Mouse (Mus musculus) lung, embryonic 16.5 days (tissue): ENCODE results near the gene Rabgap1l. TPM values are rescaled to one million over a fixed set of nuclear protein-coding genes. Genes with fewer than 3 reads are reported as not detected.
A peak's percentile ranks its signal among the peaks of the same experiment; 100 is the strongest.

ENCODE experiments used
- ATAC-seq: fragments of 200-750 bp; cut with Nextera tagmentation; 2 replicates; pipeline ENCODE4 v1.8.0; 2017; ENCODE audit warnings: low read depth, mild to moderate bottlenecking, moderate library complexity
- H3K27ac ChIP-seq: fragments of 300-500 bp; sonication (generic); 2 replicates; pipeline ENCODE4 v1.5.1; 2014; ENCODE audit warnings: mild to moderate bottlenecking, control low read depth, low read length
- H3K27me3 ChIP-seq: fragments of 300-500 bp; sonication (generic); 2 replicates; pipeline ENCODE4 v1.6.1; 2014; ENCODE audit warnings: low read depth, low read length, mixed read lengths; ENCODE audit not compliant: control insufficient read depth, insufficient read depth
- H3K36me3 ChIP-seq: fragments of 300-500 bp; sonication (generic); 2 replicates; pipeline ENCODE4 v1.6.1; 2014; ENCODE audit warnings: low read length; ENCODE audit not compliant: control insufficient read depth, insufficient read depth
- H3K4me1 ChIP-seq: fragments of 300-500 bp; sonication (generic); replicated peaks from 2 replicates; pipeline ENCODE4 v1.6.1; 2014; ENCODE audit warnings: low read length, mixed read lengths; ENCODE audit not compliant: control insufficient read depth, insufficient read depth
- H3K4me2 ChIP-seq: fragments of 300-500 bp; sonication (generic); 2 replicates; pipeline ENCODE4 v1.6.1; 2014; ENCODE audit warnings: low read depth, low read length, control low read depth
- H3K4me3 ChIP-seq: fragments of 300-500 bp; sonication (generic); 2 replicates; pipeline ENCODE4 v1.5.1; 2014; ENCODE audit warnings: mild to moderate bottlenecking, low read length, control low read depth
- H3K9ac ChIP-seq: fragments of 300-500 bp; sonication (generic); 2 replicates; pipeline ENCODE4 v1.6.1; 2014; ENCODE audit warnings: low read length, control low read depth
- H3K9me3 ChIP-seq: fragments of 300-500 bp; sonication (generic); 2 replicates; pipeline ENCODE4 v1.6.1; 2016; ENCODE audit warnings: low read length; ENCODE audit not compliant: control insufficient read depth
- WGBS: fragments of 180-500 bp; shearing (Covaris S2); extraction: QIAGEN DNeasy Blood & Tissue Kit; methylation state at CpG from one replicate; pipeline ENCODE4 v1.1.7; 2014; 5-methylcytosine and 5-hydroxymethylcytosine counted together
- polyA plus RNA-seq: library from polyadenylated mRNA; unstranded; fragments of >200 nt; fragmentation: Nextera tagmentation; extraction: Ambion mirVana; gene quantifications from 2 replicates; pipeline ENCODE4 v1.2.1, GENCODE M21; 2015

Rabgap1l gene
- polyA plus RNA-seq: 28.2 and 29.9 TPM in 2 replicates

- Histone ChIP-seq H3K27me3 (no peaks in the 10 kb centered on the region), H3K4me3 (peak within 1 kb of the TSS; percentile 92), H3K36me3 (no peaks in the 10 kb centered on the region), H3K27ac (peak within 1 kb of the TSS; percentile 61), H3K4me1 (peaks cover 5% of the 10 kb centered on the region), H3K9me3 (no peaks in the 10 kb centered on the region), H3K9ac (peak within 1 kb of the TSS; percentile 93), H3K4me2 (peak within 1 kb of the TSS; percentile 89)
- under 1% methylated on average over 54 of the region's 67 CpGs for WGBS
- peak; percentile 99 for ATAC-seq
These were observed at the start of gene Rabgap1l for GRCm38 (mm10) chr1:160792686-160793355. Gene Rabgap1l (minus strand): TSS chr1:160793211.

- Histone ChIP-seq H3K4me1 (no peaks in the 10 kb centered on the region), H3K27me3 (no peaks in the 10 kb centered on the region), H3K27ac (no peak overlapping the region), H3K4me2 (no peak overlapping the region), H3K9me3 (no peaks in the 10 kb centered on the region), H3K36me3 (no peaks in the 10 kb centered on the region), H3K4me3 (no peak overlapping the region), H3K9ac (no peak overlapping the region)
- WGBS: 56% methylated on average over 10 of the region's 10 CpGs
- no peak for ATAC-seq
These were observed 49.6 kb upstream of the Rabgap1l start for GRCm38 (mm10) chr1:160842567-160842966.

DNA sequence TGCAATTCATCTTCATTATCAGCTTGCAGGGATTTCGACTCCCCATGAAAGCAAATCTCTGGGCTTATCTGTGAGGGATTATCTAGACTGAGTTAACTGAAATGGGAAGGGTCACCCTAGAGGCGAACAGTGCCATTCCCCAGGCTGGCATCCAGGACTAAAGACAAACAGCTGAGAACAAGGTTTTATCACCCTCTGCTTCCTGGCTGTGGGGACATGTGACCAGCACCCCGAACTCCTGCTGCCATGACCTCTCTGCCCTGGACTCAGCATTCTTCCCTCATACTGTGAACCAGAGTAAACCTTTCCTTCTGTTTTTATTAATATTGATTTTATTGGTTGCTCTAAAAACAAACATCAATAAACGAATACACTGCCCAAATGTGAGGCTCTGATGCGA lies 47.6 kb upstream of the Rabgap1l start:
- no peak for ATAC-seq
- Histone ChIP-seq H3K36me3 (no peaks in the 10 kb centered on the region), H3K27me3 (no peaks in the 10 kb centered on the region), H3K9me3 (no peaks in the 10 kb centered on the region), H3K4me1 (no peaks in the 10 kb centered on the region), H3K4me3 (no peak overlapping the region), H3K27ac (no peak overlapping the region), H3K9ac (no peak overlapping the region), H3K4me2 (no peak overlapping the region)
- WGBS: 50% methylated on average over 5 of the region's 5 CpGs

GRCm38 (mm10) chr1:160839095-160839494 lies 46.1 kb upstream of the Rabgap1l start:
- WGBS: 60% methylated on average over 4 of the region's 4 CpGs
- no peaks in the 10 kb centered on the region for H3K9me3 ChIP-seq
- H3K4me1 ChIP-seq: no peaks in the 10 kb centered on the region
- H3K27me3 ChIP-seq: no peaks in the 10 kb centered on the region
- ATAC-seq: no peak
- H3K27ac ChIP-seq: no peak overlapping the region
- no peak overlapping the region for H3K9ac ChIP-seq
- no peak overlapping the region for H3K4me2 ChIP-seq
- H3K36me3 ChIP-seq: no peaks in the 10 kb centered on the region
- H3K4me3 ChIP-seq: no peak overlapping the region

DNA sequence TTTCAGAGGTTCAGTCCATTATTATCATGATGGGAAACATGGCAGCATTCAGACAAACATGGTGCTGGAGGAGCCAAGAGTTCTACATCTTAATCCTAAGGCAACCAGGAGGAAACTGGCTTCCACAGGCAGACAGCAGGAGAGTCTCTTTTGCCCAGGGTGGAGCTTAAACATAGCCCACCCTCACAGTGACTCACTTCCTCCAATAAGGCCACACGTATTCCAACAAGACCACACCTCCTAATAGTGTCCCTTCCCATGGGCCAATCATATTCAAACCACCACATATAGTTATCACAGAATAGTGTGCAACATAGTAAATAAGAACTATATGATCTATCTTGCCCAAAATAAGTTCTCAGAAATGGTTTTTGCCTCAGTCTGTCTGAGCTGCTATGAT lies 41.4 kb upstream of the Rabgap1l start:
- H3K4me3 ChIP-seq: no peak overlapping the region
- 82% methylated on average over 1 of the region's 1 CpGs for WGBS
- H3K4me1 ChIP-seq: no peaks in the 10 kb centered on the region
- H3K36me3 ChIP-seq: no peaks in the 10 kb centered on the region
- no peak overlapping the region for H3K9ac ChIP-seq
- no peaks in the 10 kb centered on the region for H3K9me3 ChIP-seq
- ATAC-seq: no peak
- H3K27ac ChIP-seq: no peak overlapping the region
- no peak overlapping the region for H3K4me2 ChIP-seq
- H3K27me3 ChIP-seq: no peaks in the 10 kb centered on the region

- Histone ChIP-seq H3K36me3 (no peaks in the 10 kb centered on the region), H3K9ac (no peak overlapping the region), H3K4me3 (no peak overlapping the region)
These were observed 39.4 kb upstream of the Rabgap1l start for GRCm38 (mm10) chr1:160832267-160833021.

DNA sequence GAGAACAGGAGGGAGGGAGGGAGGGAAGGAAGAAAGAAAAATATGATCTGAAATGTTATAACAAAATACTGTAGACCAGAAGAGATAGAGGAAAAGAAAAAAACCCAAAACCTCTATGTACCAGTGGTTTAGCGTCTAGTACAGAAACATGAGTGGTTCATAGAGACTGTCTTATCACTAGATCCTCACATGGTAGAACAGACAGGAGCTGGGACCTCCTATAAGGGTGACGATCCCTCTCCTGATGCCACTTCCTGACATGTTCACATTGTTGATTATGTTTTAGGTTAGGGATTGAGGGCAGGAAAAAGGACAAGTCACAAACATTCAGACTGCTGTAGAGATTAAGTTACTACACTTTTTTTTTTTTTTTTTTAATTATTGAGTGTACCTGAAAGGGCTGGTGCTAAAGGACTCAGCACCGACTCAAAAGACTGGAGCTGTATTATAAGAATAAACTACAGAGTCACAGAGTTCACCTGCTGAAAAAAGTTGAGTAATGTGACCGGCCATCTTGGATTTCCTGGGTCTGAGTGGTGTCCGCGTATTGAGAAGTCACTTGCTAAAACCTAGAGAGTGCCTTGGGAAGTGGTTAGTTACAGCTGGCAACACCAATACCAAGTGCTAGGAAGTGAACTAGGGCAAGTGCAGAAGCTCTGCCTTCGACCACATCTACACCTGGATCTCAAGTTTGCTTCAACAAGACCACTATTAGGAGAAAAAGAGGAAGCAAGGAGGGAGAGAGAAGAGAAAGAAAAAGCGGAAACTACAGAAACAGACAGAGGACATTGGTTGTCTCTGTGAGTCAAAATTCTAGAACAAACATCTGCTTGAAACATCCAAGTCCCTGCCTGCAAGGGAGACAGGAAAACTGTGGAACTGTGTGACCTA lies 37.8 kb upstream of the Rabgap1l start:
- no peak for ATAC-seq
- H3K9ac ChIP-seq: no peak overlapping the region
- no peaks in the 10 kb centered on the region for H3K9me3 ChIP-seq

More at GRCm38 (mm10) chr1:160832267-160833021, 39.4 kb upstream of the Rabgap1l start:
- no peaks in the 10 kb centered on the region for H3K4me1 ChIP-seq
- no peaks in the 10 kb centered on the region for H3K9me3 ChIP-seq
- WGBS: 76% methylated on average over 9 of the region's 9 CpGs
- H3K27ac ChIP-seq: no peak overlapping the region
- no peak for ATAC-seq
- no peak overlapping the region for H3K4me2 ChIP-seq
- H3K27me3 ChIP-seq: no peaks in the 10 kb centered on the region

GRCm38 (mm10) chr1:160825441-160825856 lies 32.4 kb upstream of the Rabgap1l start:
- Histone ChIP-seq H3K4me2 (no peak overlapping the region), H3K4me1 (no peaks in the 10 kb centered on the region), H3K27ac (no peak overlapping the region), H3K36me3 (no peaks in the 10 kb centered on the region), H3K4me3 (no peak overlapping the region), H3K27me3 (no peaks in the 10 kb centered on the region), H3K9me3 (no peaks in the 10 kb centered on the region), H3K9ac (no peak overlapping the region)
- 53% methylated on average over 3 of the region's 3 CpGs for WGBS
- no peak for ATAC-seq

More for the DNA sequence above, 37.8 kb upstream of the Rabgap1l start:
- no peak overlapping the region for H3K4me3 ChIP-seq
- no peaks in the 10 kb centered on the region for H3K36me3 ChIP-seq
- H3K27me3 ChIP-seq: no peaks in the 10 kb centered on the region
- H3K4me1 ChIP-seq: no peaks in the 10 kb centered on the region
- H3K4me2 ChIP-seq: no peak overlapping the region
- no peak overlapping the region for H3K27ac ChIP-seq
- WGBS: 87% methylated on average over 8 of the region's 8 CpGs

- H3K4me1 ChIP-seq: no peaks in the 10 kb centered on the region
- WGBS: 84% methylated on average over 3 of the region's 3 CpGs
These were observed 30.6 kb upstream of the Rabgap1l start for GRCm38 (mm10) chr1:160823638-160824037.

More at GRCm38 (mm10) chr1:160823638-160824037, 30.6 kb upstream of the Rabgap1l start:
- Histone ChIP-seq H3K9me3 (no peaks in the 10 kb centered on the region), H3K9ac (no peak overlapping the region), H3K4me3 (no peak overlapping the region), H3K4me2 (no peak overlapping the region), H3K27me3 (no peaks in the 10 kb centered on the region), H3K36me3 (no peaks in the 10 kb centered on the region), H3K27ac (no peak overlapping the region)
- no peak for ATAC-seq
